Mouse (Mus musculus) megakaryocyte, adult 5-6 weeks (primary cell): Measurements from ENCODE around the gene Nphs1. TPM values are rescaled to one million over a fixed set of nuclear protein-coding genes. Genes with fewer than 3 reads are reported as not detected.
"Not testable (repeated sequence)": the region's sequence is repeated elsewhere in the genome, so short reads cannot be mapped to it uniquely, and the experiment has no call there.

ENCODE experiments used
- ATAC-seq: 2 replicates; pipeline ENCODE4 v1.8.0; 2016; ENCODE audit warnings: mild to moderate bottlenecking, inconsistent platforms; ENCODE audit not compliant: poor library complexity, severe bottlenecking
- total RNA-seq, 2 experiments: library from RNA; stranded (forward) in 1 of 2; stranded (reverse) in 1 of 2; fragments of 153-499, 151-499 nt in 1 of 2; fragments of 221-1000, 200-1000 nt in 1 of 2; gene quantifications; 2 replicates each; pipeline versions ENCODE4 v1.2.3 to v1.2.4; 2015 to 2017

Gene Nphs1
- total RNA-seq, 2 experiments from 2014 or later = 0.29 TPM; not detected in 1

- no peak for ATAC-seq
Observed at GRCm38 (mm10) chr7:30439734-30440133, 18.4 kb upstream of the Nphs1 start.

- peak; percentile 71 for ATAC-seq
Observed at GRCm38 (mm10) chr7:30440697-30441096, 17.4 kb upstream of the Nphs1 start.

- no peak for ATAC-seq
Observed at GRCm38 (mm10) chr7:30443696-30444095, 14.4 kb upstream of the Nphs1 start.

- no peak for ATAC-seq
Observed at GRCm38 (mm10) chr7:30444154-30444970, 13.8 kb upstream of the Nphs1 start.

- peak; percentile 21; the same call in 1 of the 2 replicates for ATAC-seq
Observed at GRCm38 (mm10) chr7:30444971-30445751, 13.0 kb upstream of the Nphs1 start, which contains the start of gene Aplp1. Gene Aplp1, minus strand, starts transcription at chr7:30445535.

GRCm38 (mm10) chr7:30450241-30450640, 7.9 kb upstream of the Nphs1 start:
- ATAC-seq = no peak

- ATAC-seq = 0 out of 2 replicates have a peak, but pooled peaks have one; percentile 13
Observed at GRCm38 (mm10) chr7:30453327-30453726, 4.8 kb upstream of the Nphs1 start.

GRCm38 (mm10) chr7:30453766-30454165, 4.3 kb upstream of the Nphs1 start:
- peak; percentile 92 for ATAC-seq

GRCm38 (mm10) chr7:30454259-30454658, 3.9 kb upstream of the Nphs1 start:
- peak; percentile 31; the same call in 1 of the 2 replicates for ATAC-seq

GRCm38 (mm10) chr7:30456487-30456886, 1.6 kb upstream of the Nphs1 start:
- ATAC-seq = no peak

GRCm38 (mm10) chr7:30456911-30457628, 1.0 kb upstream of the Nphs1 start:
- no peak for ATAC-seq

- ATAC-seq = no peak
Observed at GRCm38 (mm10) chr7:30459484-30459883, 1.4 kb downstream of the Nphs1 start.

- no peak for ATAC-seq
Observed at GRCm38 (mm10) chr7:30463568-30463967, 5.5 kb downstream of the Nphs1 start.

- no peak for ATAC-seq
Observed at GRCm38 (mm10) chr7:30463996-30464395, 5.9 kb downstream of the Nphs1 start.

- ATAC-seq = no peak
Observed at GRCm38 (mm10) chr7:30464816-30465300, 6.7 kb downstream of the Nphs1 start.

- peak; percentile 91 for ATAC-seq
Observed at GRCm38 (mm10) chr7:30472411-30472810, 14.3 kb downstream of the Nphs1 start.

GRCm38 (mm10) chr7:30474999-30475398, 16.9 kb downstream of the Nphs1 start:
- no peak for ATAC-seq

GRCm38 (mm10) chr7:30476136-30476535, 18.0 kb downstream of the Nphs1 start:
- not testable (repeated sequence) for ATAC-seq

GRCm38 (mm10) chr7:30477415-30478381, 19.6 kb downstream of the Nphs1 start:
- ATAC-seq = no peak

- ATAC-seq = no peak
Observed at GRCm38 (mm10) chr7:30484250-30484649, 26.1 kb downstream of the Nphs1 start.
